Mouse (Mus musculus): ENCODE results near the gene Zfp462. TPM values are rescaled to one million over a fixed set of nuclear protein-coding genes. Genes with fewer than 3 reads are reported as not detected.

Zfp462 gene
- polyA plus RNA-seq, 1 experiment from 2014 or later = 4.7 TPM

GRCm38 (mm10) chr4:55032317-55032930 lies 87.6 kb downstream of the Zfp462 start:
- Histone ChIP-seq H3K9ac (no peak overlapping the region), H3K4me3 (replicated peaks) (no peak overlapping the region), H3K36me3 (peaks cover 16% of the 10 kb centered on the region), H3K27ac (no peak overlapping the region), H3K27me3 (no peaks in the 10 kb centered on the region), H3K9me3 (replicated peaks) (no peaks in the 10 kb centered on the region), H3K4me2 (no peak overlapping the region), H3K4me1 (0 out of 2 replicates have a peak, but pooled peaks cover 6% of the 10 kb centered on the region)
- 57% methylated on average over 8 of the region's 8 CpGs for WGBS
- no peak for ATAC-seq (replicated peaks; ENCODE audit: low FRiP score)

DNA sequence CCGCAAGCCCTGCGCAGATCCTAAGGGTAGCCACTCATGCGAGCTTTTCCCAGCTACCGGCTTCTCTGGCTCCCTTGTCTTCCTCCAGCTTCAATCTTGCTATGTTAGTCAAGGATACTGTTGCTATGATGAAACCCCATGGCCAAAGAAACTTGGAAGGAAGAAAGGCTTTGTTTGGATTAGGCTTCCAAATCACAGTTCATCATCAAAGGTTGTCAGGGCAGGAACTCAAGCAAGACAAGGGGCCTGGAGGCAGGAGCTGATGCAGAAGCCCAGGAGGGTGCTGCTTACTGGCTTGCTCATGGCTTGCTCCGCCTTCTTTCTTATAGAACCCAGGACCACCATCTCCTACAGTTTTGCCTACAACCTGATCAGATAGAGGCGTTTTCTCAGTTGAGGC lies 88.6 kb downstream of the Zfp462 start:
- no peak overlapping the region for H3K27ac ChIP-seq
- H3K36me3 ChIP-seq = peaks cover 11% of the 10 kb centered on the region
- H3K4me1 ChIP-seq = 0 out of 2 replicates have a peak, but pooled peaks cover 6% of the 10 kb centered on the region
- ATAC-seq (replicated peaks; ENCODE audit: low FRiP score) = no peak
- no peaks in the 10 kb centered on the region for H3K27me3 ChIP-seq
- H3K9me3 ChIP-seq (replicated peaks) = no peaks in the 10 kb centered on the region
- H3K4me3 ChIP-seq (replicated peaks) = no peak overlapping the region
- no peak overlapping the region for H3K9ac ChIP-seq
- no peak overlapping the region for H3K4me2 ChIP-seq
- WGBS = 90% methylated on average over 6 of the region's 6 CpGs

GRCm38 (mm10) chr4:55038139-55038538 lies 93.3 kb downstream of the Zfp462 start:
- Histone ChIP-seq H3K27ac (no peak overlapping the region), H3K4me2 (no peak overlapping the region), H3K27me3 (no peaks in the 10 kb centered on the region), H3K36me3 (peaks cover 19% of the 10 kb centered on the region), H3K9me3 (replicated peaks) (no peaks in the 10 kb centered on the region), H3K9ac (no peak overlapping the region), H3K4me3 (replicated peaks) (no peak overlapping the region), H3K4me1 (peaks cover 11% of the 10 kb centered on the region; the same call in 1 of the 2 replicates)
- WGBS = 78% methylated on average over 6 of the region's 6 CpGs
- no peak for ATAC-seq (replicated peaks; ENCODE audit: low FRiP score)

DNA sequence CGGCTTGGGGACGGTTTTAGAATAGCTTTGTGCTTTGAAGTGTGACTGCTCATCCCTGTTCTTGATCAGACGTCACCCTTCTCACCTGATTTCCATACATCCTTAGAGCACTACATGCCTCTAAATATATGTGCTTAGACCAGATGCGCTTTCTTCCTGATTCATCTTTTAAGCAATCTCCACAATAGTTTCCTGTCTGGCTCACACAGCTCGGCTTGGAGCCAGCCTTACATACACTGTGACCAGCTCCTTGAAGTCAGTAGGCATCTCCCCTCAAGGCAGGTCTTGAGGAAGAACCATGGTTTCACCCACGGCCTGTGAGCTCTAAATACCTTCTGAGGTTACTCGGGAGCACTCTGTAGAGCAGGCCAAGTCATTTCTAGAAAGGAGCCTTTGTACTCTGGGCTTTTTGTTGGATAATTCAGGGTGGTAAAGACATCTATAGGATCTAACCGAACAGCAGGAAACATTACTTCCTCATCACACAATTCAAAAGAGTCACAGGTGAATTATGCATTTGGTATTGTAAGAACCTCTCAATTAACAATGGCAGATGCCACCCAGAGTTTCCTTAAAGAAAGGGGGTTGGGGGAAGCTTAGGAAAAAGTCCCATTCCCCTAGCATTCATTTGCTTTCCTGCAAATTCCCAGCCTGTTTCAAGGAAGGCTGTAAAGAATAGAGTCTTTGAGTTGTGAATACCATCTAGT lies 95.6 kb downstream of the Zfp462 start:
- H3K4me2 ChIP-seq = no peak overlapping the region
- peaks cover 8% of the 10 kb centered on the region; the same call in 1 of the 2 replicates for H3K4me1 ChIP-seq
- peaks cover 21% of the 10 kb centered on the region for H3K36me3 ChIP-seq
- 66% methylated on average over 8 of the region's 8 CpGs for WGBS
- no peak overlapping the region for H3K4me3 ChIP-seq (replicated peaks)
- H3K27me3 ChIP-seq = no peaks in the 10 kb centered on the region
- no peak overlapping the region for H3K9ac ChIP-seq
- ATAC-seq (replicated peaks; ENCODE audit: low FRiP score) = no peak
- H3K9me3 ChIP-seq (replicated peaks) = no peaks in the 10 kb centered on the region
- H3K27ac ChIP-seq = 0 out of 2 replicates have a peak overlapping the region, but pooled peaks have one; percentile 24

- H3K4me2 ChIP-seq = no peak overlapping the region
- peaks cover 8% of the 10 kb centered on the region; the same call in 1 of the 2 replicates for H3K4me1 ChIP-seq
- no peak overlapping the region for H3K9ac ChIP-seq
- no peak overlapping the region for H3K27ac ChIP-seq
- 87% methylated on average over 6 of the region's 6 CpGs for WGBS
- no peak overlapping the region for H3K4me3 ChIP-seq (replicated peaks)
- H3K36me3 ChIP-seq = peaks cover 21% of the 10 kb centered on the region
- no peaks in the 10 kb centered on the region for H3K27me3 ChIP-seq
- H3K9me3 ChIP-seq (replicated peaks) = no peaks in the 10 kb centered on the region
- no peak for ATAC-seq (replicated peaks; ENCODE audit: low FRiP score)
Observed at GRCm38 (mm10) chr4:55041106-55041730, 96.4 kb downstream of the Zfp462 start.

- no peak; the same call in 1 of the 2 replicates for ATAC-seq (replicated peaks; ENCODE audit: low FRiP score)
- H3K9me3 ChIP-seq (replicated peaks) = no peaks in the 10 kb centered on the region
- peak overlapping the region; percentile 41 for H3K27ac ChIP-seq
- peaks cover 8% of the 10 kb centered on the region; the same call in 1 of the 2 replicates for H3K4me1 ChIP-seq
- WGBS = 48% methylated on average over 4 of the region's 4 CpGs
- no peak overlapping the region for H3K9ac ChIP-seq
- H3K36me3 ChIP-seq = peaks cover 22% of the 10 kb centered on the region
- H3K4me3 ChIP-seq (replicated peaks) = no peak overlapping the region
- H3K4me2 ChIP-seq = no peak overlapping the region
- H3K27me3 ChIP-seq = no peaks in the 10 kb centered on the region
Observed at GRCm38 (mm10) chr4:55042573-55042972, 97.7 kb downstream of the Zfp462 start.

DNA sequence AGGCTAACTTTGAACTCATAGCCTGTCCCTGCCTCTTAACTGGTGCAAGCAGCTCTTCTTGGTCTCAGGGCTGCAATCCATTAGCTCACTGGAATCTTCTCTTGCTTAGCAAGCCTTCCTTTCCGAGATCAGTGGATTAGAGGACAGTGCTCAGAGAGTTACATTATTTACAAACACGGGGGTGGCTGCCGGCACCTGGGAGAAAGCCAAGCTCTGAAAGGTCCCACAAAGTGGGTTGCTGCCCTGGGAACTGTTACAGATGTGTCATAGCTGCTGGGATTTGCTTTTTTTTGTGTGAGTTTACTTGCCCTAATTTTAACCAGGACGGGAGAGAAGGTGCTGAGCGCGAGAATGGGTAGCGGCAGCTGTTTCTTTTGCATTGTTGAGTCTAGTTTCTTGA lies 102.4 kb downstream of the Zfp462 start:
- no peak overlapping the region for H3K4me3 ChIP-seq (replicated peaks)
- no peak overlapping the region for H3K27ac ChIP-seq
- H3K9me3 ChIP-seq (replicated peaks) = no peaks in the 10 kb centered on the region
- no peak for ATAC-seq (replicated peaks; ENCODE audit: low FRiP score)
- H3K4me2 ChIP-seq = no peak overlapping the region
- WGBS = 82% methylated on average over 7 of the region's 7 CpGs
- peaks cover 2% of the 10 kb centered on the region; the same call in 1 of the 2 replicates for H3K4me1 ChIP-seq
- H3K27me3 ChIP-seq = no peaks in the 10 kb centered on the region
- no peak overlapping the region for H3K9ac ChIP-seq
- H3K36me3 ChIP-seq = peaks cover 41% of the 10 kb centered on the region

DNA sequence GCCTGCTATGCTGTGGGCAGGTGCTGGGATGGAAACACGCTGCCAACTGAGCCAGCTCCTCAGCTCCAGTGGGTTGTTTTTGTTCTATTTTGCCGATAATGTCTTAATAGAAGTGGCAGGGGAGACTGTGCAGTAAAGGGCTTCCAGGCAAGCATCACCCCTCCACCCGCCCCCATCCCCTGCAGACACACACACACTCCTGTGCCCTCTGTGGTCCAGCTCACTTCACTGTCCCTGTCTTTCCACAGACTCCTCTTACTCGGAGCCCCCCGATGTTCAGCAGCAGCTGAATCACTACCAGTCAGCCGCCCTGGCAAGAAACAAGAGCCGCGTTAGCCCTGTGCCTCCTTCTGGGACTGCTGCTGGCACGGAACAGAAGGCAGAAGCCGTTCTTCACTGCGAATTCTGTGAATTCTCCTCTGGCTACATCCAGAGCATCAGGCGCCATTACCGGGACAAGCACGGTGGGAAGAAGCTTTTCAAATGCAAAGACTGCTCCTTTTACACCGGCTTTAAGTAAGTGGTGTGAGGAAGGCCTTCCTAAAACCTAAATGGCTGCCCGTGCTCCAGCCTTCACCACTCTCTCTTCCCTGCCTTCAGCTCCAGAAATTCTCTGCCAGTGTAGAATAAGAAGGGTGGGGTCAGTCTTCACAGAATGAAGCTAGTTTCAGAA lies 105.2 kb downstream of the Zfp462 start:
- H3K4me3 ChIP-seq (replicated peaks) = no peak overlapping the region
- H3K36me3 ChIP-seq = peaks cover 64% of the 10 kb centered on the region
- no peak overlapping the region for H3K4me2 ChIP-seq
- no peak overlapping the region for H3K27ac ChIP-seq
- H3K4me1 ChIP-seq = no peaks in the 10 kb centered on the region
- no peak for ATAC-seq (replicated peaks; ENCODE audit: low FRiP score)
- H3K9me3 ChIP-seq (replicated peaks) = no peaks in the 10 kb centered on the region
- H3K27me3 ChIP-seq = no peaks in the 10 kb centered on the region
- 79% methylated on average over 16 of the region's 16 CpGs for WGBS
- no peak overlapping the region for H3K9ac ChIP-seq

DNA sequence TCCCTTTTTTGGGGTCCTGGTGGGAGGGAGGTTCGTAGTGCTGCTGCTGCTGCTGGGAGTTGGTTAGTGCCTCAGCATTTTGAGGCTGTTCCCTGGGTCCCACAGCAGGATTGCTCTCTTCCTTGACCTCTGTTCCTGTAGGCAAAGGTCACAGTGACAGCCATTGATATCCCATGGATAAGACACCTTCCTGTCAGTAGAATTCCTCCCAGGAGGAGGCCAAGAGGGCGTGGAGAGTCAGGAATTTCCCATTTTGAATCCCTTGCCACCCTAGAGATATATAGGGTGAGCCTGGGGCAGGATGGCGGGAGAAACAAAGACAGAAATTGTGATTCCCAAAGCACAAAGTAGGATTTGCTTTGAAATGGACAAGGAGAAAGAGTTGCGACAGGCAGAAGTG lies 106.5 kb downstream of the Zfp462 start:
- H3K27ac ChIP-seq = no peak overlapping the region
- no peak overlapping the region for H3K4me3 ChIP-seq (replicated peaks)
- no peaks in the 10 kb centered on the region for H3K27me3 ChIP-seq
- H3K36me3 ChIP-seq = peaks cover 74% of the 10 kb centered on the region
- no peaks in the 10 kb centered on the region for H3K9me3 ChIP-seq (replicated peaks)
- WGBS = 94% methylated on average over 4 of the region's 4 CpGs
- H3K9ac ChIP-seq = no peak overlapping the region
- no peak overlapping the region for H3K4me2 ChIP-seq
- ATAC-seq (replicated peaks; ENCODE audit: low FRiP score) = no peak
- H3K4me1 ChIP-seq = no peaks in the 10 kb centered on the region

GRCm38 (mm10) chr4:55052686-55053085 lies 107.8 kb downstream of the Zfp462 start:
- H3K27me3 ChIP-seq = no peaks in the 10 kb centered on the region
- no peak overlapping the region for H3K4me3 ChIP-seq (replicated peaks)
- no peak overlapping the region for H3K27ac ChIP-seq
- H3K4me1 ChIP-seq = peaks cover under 1% of the 10 kb centered on the region; the same call in 1 of the 2 replicates
- no peak overlapping the region for H3K9ac ChIP-seq
- ATAC-seq (replicated peaks; ENCODE audit: low FRiP score) = no peak
- no peak overlapping the region for H3K4me2 ChIP-seq
- 95% methylated on average over 10 of the region's 10 CpGs for WGBS
- H3K36me3 ChIP-seq = peaks cover 71% of the 10 kb centered on the region
- no peaks in the 10 kb centered on the region for H3K9me3 ChIP-seq (replicated peaks)

DNA sequence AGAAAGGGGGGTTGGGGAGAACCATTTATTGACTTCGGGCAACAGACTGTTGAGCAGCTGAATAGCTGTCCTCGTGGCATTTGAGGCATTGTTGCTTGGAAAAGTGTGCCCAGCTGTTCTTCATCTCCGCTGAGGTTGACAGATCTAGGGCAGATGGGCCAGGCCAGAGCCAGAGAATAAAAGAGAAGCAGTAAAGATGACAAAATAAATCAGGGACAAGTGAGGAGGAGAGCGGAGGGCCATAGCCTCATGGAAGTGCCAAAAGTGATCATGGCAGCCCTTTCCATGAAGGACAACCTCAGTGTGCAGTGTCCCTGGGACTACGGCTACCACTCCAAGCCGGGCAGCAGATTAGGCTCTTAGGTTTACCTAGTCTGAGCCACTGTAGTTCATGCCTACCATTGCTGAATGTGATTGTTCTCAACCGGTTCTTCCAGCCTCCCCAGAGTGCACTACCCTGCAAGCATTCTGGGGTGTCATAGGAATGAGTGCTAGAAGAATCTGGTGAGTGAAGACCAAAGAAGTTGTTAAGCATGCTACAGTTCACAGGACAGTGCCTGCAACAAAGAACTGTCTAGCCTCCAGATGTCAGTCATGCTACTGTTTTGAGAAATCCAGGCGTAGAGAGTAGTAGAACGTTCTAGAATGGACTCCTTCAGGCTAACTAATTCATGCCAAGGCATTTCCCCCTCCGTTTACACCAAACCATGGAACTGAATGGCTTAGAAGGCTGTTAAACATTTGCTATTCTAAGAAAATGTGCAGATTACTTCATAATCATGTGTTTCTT lies 113.0 kb downstream of the Zfp462 start:
- Histone ChIP-seq H3K27ac (0 out of 2 replicates have a peak overlapping the region, but pooled peaks have one; percentile 22), H3K4me2 (no peak overlapping the region), H3K9ac (no peak overlapping the region), H3K36me3 (peaks cover 68% of the 10 kb centered on the region), H3K9me3 (replicated peaks) (no peaks in the 10 kb centered on the region), H3K4me1 (peaks cover 6% of the 10 kb centered on the region; the same call in 1 of the 2 replicates), H3K4me3 (replicated peaks) (no peak overlapping the region), H3K27me3 (no peaks in the 10 kb centered on the region)
- WGBS = 53% methylated on average over 10 of the region's 10 CpGs
- peak; percentile 83 for ATAC-seq (replicated peaks; ENCODE audit: low FRiP score)

Data from kidney, embryonic 15.5 days (tissue).